Mouse (Mus musculus): ENCODE measurements around the gene Msl1.
"Not testable (repeated sequence)": the region's sequence is repeated elsewhere in the genome, so short reads cannot be mapped to it uniquely, and the experiment has no call there.

Gene Msl1

DNA sequence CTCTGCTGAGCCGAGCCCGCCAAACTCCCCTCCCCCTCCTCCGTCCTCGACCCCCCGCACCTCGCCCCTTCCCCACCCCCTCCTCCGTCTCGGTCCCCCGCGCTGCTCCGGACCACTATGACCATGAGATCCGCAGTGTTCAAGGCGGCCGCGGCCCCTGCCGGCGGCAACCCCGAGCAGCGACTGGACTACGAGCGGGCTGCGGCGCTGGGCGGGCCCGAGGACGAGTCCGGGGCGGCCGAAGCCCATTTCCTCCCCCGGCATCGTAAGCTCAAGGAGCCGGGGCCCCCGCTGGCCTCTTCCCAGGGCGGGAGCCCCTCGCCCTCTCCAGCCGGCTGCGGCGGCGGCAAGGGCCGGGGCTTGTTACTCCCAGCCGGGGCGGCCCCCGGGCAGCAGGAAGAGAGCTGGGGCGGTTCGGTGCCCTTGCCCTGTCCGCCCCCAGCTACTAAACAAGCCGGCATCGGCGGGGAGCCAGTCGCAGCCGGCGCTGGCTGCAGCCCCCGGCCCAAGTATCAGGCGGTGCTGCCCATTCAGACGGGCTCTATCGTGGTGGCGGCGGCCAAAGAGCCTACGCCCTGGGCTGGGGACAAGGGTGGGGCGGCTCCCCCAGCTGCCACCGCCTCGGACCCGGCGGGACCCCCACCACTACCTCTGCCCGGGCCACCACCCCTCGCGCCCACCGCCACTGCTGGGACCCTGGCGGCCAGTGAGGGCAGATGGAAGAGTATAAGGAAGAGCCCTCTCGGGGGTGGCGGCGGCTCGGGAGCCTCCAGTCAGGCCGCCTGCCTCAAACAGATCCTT lies 598 bp downstream of the Msl1 start:
- no peak for DNase-seq (ENCODE audit: low spot score in 2 of 2)

- peak; percentile 36 to 48 for DNase-seq (ENCODE audit: low spot score in 2 of 2)
These were observed 1.4 kb downstream of the Msl1 start for GRCm38 (mm10) chr11:98796515-98797216.

- DNase-seq (ENCODE audit: low spot score in 2 of 2), result no peak
These were observed 2.0 kb downstream of the Msl1 start for GRCm38 (mm10) chr11:98797306-98797705.

DNA sequence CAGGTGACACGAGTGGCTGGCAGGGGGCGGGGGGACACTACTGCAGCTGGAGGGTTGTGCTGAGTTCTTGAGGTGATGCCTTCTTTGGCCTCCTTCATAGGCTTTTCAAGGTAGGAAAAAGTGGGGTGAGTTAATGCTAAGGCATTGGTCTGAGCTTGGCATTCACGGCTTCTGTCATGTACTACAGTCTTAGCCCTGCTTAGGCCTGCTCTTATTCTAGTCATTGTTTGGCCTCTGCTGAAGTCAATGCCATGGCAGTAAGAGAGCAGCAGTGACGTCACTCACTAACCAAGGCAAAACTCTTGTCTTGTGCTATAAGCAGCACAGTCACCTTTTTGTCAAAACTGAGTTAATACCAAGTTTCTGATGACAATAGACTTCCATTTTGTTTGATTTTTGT lies 2.6 kb downstream of the Msl1 start:
- DNase-seq (ENCODE audit: low spot score in 2 of 2), result no peak

DNA sequence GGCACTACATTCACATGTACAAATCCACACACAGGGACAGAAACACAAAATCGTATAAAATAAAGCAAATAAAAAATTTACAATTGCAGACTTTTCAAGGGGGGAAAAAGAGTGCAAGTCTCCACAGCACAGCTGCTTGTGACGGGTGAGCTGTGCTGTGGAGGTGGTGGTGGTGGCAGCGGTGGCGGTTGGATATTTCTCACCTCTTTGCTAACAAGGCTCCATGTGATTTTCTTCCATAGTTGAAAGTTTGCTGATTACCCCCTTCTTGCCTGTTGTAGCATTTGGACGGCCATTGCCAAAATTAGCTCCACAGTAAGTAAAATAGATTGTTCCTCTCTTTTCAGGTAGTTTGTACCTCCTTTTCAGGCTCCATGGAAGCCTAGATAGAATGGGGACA lies 9.3 kb downstream of the Msl1 start, which contains the start of gene Casc3:
Casc3 (plus strand) TSS at position 301 of the 400 bp plus-strand sequence.
- no peak for DNase-seq (ENCODE audit: low spot score in 2 of 2)

GRCm38 (mm10) chr11:98808417-98808816 lies 13.1 kb downstream of the Msl1 start:
- DNase-seq (ENCODE audit: low spot score in 2 of 2), result no peak

DNA sequence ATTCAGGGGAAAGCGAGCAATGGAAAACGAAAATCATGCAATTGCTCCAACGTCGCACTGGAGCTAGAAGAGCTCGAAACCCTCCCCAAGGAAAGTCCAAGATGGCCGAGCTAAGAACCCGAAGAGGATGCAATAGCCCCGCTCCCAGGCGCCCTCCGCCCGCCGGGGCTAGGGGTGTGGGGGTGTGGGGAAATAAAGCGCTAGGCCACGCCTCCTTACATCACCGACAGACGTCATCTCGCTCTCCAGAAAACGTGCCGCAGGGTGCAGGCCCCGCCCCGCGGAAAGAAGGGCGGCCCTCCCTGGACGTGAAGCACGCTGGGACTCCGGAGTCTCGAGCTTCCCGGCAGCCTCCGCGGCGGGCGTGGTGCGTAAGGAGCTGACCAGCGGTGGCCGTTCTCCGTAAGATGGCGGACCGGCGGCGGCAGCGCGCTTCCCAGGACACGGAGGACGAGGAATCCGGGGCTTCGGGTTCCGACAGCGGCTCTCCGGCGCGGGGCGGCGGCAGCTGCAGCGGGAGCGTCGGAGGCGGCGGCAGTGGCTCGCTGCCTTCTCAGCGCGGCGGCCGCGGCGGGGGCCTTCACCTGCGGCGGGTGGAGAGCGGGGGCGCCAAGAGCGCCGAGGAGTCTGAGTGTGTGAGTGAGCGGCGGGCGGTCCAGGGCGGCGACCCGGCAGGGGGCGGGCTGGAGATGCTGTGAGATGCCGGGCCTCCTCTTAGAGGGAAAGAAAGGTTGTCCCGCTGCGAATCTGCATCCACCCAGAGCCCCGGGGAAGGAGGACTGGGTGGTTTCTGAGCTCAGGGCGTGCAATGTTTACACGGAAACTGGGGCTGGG lies 14.4 kb downstream of the Msl1 start:
- DNase-seq (ENCODE audit: low spot score in 2 of 2), result peak; percentile 96 to 99

DNA sequence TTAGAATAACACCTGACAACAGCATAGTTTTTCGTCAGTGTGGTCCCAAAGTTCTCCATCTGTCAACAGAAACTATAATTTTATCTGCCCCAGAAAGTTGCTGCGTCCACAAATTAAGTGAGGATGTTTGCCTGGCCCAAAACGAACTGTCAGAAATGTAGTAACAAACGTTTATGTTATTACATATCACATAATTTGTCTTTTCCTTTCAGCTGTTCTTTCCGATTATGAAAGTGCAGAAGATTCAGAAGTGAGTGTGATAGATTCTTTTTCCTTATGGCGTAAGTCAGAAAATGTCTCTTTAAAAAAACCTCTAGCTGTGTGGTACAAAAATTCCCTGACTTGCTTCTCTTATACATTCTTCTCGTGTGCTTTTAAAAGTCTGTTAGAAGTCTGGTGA lies 15.4 kb downstream of the Msl1 start:
- DNase-seq (ENCODE audit: low spot score in 2 of 2), result no peak

GRCm38 (mm10) chr11:98816706-98817239 lies 21.5 kb downstream of the Msl1 start:
- DNase-seq (ENCODE audit: low spot score in 2 of 2), result no peak

GRCm38 (mm10) chr11:98820968-98821367 lies 25.7 kb downstream of the Msl1 start:
- DNase-seq (ENCODE audit: low spot score in 2 of 2), result no peak

GRCm38 (mm10) chr11:98826071-98826470 lies 30.8 kb downstream of the Msl1 start:
- DNase-seq (ENCODE audit: low spot score in 2 of 2), result not testable (repeated sequence)

- DNase-seq (ENCODE audit: low spot score in 2 of 2), result no peak
These were observed 32.6 kb downstream of the Msl1 start for GRCm38 (mm10) chr11:98827877-98828276.

DNA sequence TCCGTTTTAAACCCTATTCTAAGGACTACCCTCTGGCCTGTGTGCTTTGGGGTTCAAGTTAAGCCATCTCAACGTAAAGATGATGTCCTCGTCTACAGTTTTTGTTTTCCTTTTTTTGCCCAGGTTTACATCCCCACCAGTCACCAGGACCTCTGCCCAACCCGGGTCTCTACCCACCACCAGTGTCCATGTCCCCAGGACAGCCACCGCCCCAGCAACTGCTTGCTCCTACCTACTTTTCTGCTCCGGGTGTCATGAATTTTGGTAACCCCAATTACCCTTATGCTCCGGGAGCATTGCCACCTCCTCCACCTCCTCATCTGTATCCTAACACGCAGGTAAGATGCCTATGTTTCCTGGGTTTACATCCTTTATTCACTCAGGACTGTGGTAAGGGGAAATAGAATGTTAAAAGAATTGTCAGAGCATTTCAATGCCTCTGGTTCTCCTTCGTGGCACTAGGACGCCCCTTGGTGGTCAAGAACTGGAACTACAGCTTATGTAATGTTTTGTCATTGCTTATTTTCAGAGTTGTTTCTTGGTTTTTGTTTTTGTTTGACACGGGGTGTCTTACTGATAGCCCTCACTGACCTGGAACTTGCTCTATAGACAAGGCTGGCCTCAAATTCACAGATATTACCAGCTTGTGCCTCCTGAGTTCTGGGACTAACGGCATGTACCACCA lies 33.9 kb downstream of the Msl1 start:
- no peak for DNase-seq (ENCODE audit: low spot score in 2 of 2)

- DNase-seq (ENCODE audit: low spot score in 2 of 2), result no peak
These were observed 34.6 kb downstream of the Msl1 start for GRCm38 (mm10) chr11:98829875-98830274.

DNA sequence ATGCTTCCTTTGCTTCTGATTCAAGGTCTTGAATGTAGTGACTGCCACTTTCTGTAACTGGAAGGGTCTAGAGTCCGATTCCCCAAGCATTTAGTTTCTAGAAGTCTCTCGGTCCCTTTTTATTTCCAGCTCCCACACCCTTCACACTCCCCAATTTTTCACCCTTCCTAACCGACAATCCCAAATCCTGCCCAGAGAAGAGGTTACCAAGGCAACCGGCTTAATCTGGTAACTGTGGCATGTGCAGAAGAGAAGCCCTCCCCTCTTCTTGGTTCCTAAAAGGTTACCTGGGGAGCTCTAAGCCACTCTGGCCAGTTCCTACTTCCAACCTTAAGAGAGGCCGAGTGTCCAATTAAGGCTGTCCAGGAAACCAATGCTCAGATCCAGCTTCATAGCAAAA lies 40.0 kb downstream of the Msl1 start:
- DNase-seq (ENCODE audit: low spot score in 2 of 2), result no peak

- DNase-seq (ENCODE audit: low spot score in 2 of 2), result no peak
These were observed 40.4 kb downstream of the Msl1 start for GRCm38 (mm10) chr11:98835725-98836124.

GRCm38 (mm10) chr11:98836128-98836527 lies 40.8 kb downstream of the Msl1 start:
- DNase-seq (ENCODE audit: low spot score in 2 of 2), result peak; percentile 58 to 66

DNA sequence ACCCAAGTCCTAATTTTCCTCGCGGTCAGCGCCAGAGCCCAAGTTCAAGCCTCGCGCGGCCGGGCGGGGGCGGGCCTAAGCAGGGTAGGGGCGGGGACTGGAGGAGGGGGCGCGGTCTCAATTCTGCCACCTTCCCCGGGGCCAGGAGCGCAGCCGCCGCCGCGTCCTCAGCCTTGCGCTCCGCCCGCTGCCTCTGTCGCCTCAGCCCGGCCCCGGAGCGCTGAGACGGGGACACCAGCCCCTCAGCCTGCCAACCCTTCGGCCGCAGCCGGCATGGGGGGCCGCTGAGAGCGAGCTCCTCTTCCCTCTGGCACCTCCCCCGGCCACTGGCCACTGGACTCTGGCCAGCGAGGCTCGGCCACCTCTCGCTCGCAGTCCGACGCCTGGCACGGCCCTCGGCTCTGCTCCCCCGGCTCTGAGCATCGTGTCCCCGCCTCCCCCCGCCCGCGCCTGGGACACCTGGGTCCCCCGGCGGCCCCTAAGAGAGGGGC lies 41.4 kb downstream of the Msl1 start, which contains the start of gene Rapgefl1:
Rapgefl1 (plus strand) TSS at position 135 of the 491 bp plus-strand sequence.
- DNase-seq (ENCODE audit: low spot score in 2 of 2), result peak; percentile 79 to 83

DNA sequence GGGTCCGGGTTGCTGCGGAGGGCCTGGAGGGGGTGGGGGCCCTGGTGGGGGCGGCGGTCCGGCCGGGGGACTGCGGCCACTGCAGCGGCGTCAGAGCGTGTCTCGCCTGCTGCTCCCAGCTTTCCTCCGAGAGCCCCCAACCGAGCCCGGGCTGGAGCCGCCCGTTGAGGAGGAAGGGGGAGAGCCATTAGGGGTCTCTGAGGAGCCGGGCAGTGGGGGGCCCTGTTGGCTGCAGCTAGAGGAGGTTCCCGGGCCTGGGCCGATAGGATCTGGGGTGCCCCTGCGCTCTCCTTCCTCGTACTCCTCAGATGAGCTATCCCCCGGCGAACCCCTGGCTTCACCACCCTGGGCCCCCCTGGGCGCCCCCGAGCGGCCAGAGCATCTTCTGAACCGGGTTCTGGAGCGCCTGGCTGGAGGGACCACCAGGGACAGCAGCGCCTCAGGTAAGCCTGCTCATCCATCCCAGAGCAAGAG lies 42.0 kb downstream of the Msl1 start:
- DNase-seq (ENCODE audit: low spot score in 2 of 2), result no peak

- no peak for DNase-seq (ENCODE audit: low spot score in 2 of 2)
These were observed 42.6 kb downstream of the Msl1 start for GRCm38 (mm10) chr11:98837917-98838316.

- DNase-seq (ENCODE audit: low spot score in 2 of 2), result no peak
These were observed 43.2 kb downstream of the Msl1 start for GRCm38 (mm10) chr11:98838512-98838911.

All from urinary bladder, postnatal 36 days (tissue).